Mouse (Mus musculus) spleen, adult 18-20 months (tissue): ENCODE results near the gene Lamtor5.

ENCODE experiments used
- DNase-seq, 2 experiments: peaks; one replicate each; pipeline ENCODE4 v3.0.0; 2022; ENCODE audit warnings: mixed read lengths in 2 of 2

Lamtor5 gene

GRCm38 (mm10) chr3:107278479-107279269 is at the start of gene Lamtor5:
Lamtor5 (plus strand) TSS chr3:107278858.
- peak; percentile 79 to 87 for DNase-seq

DNA sequence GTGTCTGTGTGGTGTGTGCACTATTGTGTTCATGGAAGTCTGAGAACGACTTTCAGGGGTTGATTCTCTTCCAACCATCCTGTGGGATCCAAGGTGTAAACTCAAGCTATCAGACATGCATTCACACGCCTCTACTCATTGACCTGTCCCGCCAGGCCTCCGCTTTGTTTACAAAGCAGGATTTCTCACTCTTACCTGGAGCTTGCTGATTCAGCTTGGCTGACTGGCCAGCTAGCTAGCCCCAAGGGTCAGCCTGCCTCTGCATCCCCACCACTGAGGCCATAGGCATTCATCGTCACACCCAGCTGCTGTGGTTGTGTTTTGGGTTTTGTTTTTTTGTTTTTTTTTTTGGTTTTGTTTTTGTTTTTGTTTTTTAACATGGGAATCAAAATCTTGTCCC is 49.4 kb upstream of the Lamtor5 start:
- no peak for DNase-seq

- DNase-seq: no peak
These were observed 48.8 kb upstream of the Lamtor5 start for GRCm38 (mm10) chr3:107229822-107230221.

DNA sequence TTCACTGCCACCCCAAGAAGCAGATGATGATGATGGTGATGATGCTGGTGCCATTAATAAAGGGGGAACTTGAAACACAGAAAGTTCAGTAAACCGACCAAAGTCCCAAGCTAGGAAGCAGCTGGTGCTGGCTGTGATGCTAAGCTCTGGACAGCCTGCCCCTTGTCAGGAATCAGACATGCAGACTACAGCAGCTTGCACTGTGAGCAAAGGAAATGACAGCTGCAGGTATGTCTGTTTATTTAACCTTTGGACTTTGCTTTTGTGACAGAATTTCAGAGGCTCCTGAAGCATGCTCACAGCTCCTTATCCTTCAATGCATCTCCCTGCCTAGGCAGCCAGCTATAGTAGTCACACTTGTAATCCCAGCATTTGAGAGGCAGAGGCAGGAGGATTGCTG is 48.1 kb upstream of the Lamtor5 start, which contains the start of gene A630076J17Rik:
Gene A630076J17Rik, plus strand, starts transcription at position 88 of the 400 bp plus-strand sequence.
- DNase-seq: no peak

- DNase-seq: no peak
These were observed 47.5 kb upstream of the Lamtor5 start for GRCm38 (mm10) chr3:107231202-107231601.

DNA sequence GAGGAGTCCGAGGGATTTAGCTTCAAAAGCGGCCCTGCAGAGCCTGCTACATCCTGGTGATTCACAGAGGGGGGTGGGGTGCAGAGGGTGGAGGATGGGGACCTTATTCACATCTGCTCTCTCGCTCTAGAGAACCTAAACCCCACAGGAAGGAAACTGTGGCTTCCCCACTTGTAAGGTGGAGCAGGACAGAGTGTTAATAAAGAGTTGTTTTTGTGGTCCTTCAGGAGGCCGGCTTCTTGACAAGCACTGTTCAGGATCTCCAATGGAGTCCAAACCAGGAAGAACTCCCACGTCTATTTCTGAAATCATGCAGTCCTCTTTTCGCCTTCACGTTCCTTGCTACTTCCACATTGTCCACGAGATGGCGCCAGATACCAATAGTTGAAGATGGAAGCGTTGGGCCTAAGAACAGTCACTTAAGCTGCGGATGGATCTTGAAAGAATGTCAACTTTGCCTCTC is 45.3 kb upstream of the Lamtor5 start:
- DNase-seq: peak; percentile 42 to 74

DNA sequence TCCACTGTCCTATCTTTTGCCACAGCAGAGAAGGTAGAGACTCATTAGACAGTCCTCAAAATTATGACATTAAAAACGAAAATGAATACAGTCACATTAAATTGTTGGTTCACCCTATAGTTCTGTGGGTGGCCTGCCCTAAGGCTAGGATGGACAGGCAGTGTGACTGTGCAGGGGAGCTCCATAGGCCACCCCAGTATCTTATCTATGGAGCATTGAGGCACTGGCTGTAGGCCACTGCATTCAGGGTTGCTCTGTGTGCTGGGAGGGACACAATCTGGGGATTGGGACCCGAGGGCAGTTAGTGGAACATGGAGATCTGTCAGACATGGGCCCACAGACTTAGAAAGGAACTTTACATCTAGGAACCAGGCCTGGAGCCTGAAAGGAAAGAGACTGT is 44.7 kb upstream of the Lamtor5 start:
- DNase-seq: no peak

DNA sequence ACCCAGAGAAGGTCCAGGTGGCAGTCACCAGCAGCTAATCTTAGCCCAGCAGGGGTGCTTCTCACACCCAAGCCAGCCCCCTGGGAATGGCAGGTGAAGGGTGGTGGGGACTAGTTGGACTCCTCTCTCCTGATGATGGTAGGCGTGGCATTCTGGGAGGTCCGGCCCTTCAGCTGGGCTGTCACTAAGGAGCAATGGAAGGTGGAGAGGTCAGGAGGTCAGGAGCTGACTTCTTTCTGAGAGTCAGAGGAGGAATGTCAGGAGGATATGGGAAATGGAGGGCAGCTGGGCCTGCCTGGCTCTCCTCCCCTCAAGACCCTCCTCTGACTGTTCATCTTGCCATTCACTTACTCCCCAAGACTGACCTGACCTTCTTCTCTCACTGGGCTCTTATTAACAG is 40.6 kb upstream of the Lamtor5 start:
- no peak for DNase-seq

DNA sequence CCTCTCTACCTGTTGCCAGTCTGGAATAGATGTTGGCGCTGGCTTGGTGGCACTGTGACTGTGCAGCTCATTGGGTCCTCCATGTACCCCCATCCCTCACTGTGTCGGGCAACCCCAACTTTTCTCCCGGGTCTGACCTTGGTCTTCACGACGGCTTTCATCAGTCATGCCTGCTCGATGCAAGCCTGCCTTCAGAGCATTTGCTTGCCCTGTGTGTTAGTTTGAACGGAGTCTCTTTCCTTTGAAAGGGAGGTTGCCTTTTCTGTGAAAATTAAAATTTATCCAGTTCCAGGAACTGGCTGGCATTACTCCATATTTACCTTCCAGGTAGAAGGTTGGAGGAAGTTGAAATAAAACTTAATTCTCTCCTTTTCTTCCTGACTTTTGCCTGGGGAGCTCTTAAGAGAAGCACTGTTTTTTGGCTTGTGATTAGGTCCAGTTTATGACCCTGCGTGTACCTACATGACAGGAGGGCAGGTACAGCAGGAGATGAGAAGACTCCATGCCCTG is 40.1 kb upstream of the Lamtor5 start:
- no peak for DNase-seq

DNA sequence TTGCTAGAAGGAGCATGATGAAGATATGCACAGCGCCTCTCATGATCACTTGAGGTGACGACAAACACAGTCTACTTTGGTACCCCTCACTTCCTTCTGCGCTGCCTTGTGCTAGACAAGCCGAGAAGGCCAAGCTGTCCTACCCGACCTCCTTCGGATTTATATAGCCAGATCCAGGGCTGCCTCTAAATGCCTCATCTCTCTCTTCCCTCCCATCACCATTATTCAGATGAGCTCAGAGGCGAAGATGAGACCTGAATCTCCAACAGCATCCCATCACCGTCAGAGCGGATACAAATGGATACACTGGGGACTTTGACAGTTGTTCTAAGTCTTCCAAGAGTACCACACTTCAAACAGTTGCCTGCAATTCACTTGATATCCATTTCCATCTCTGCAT is 39.1 kb upstream of the Lamtor5 start, which contains the start of gene Prok1:
Gene Prok1, minus strand, starts transcription at position 101 of the 400 bp plus-strand sequence.
- no peak for DNase-seq

GRCm38 (mm10) chr3:107241389-107242094 is 37.1 kb upstream of the Lamtor5 start:
- no peak for DNase-seq

GRCm38 (mm10) chr3:107246876-107247275 is 31.8 kb upstream of the Lamtor5 start:
- no peak for DNase-seq

GRCm38 (mm10) chr3:107249042-107249441 is 29.6 kb upstream of the Lamtor5 start:
- no peak for DNase-seq

GRCm38 (mm10) chr3:107250320-107250719 is 28.3 kb upstream of the Lamtor5 start:
- no peak for DNase-seq

- no peak for DNase-seq
These were observed 26.6 kb upstream of the Lamtor5 start for GRCm38 (mm10) chr3:107252035-107252434.

- no peak for DNase-seq
These were observed 24.7 kb upstream of the Lamtor5 start for GRCm38 (mm10) chr3:107253925-107254324.

- DNase-seq: no peak
These were observed 22.7 kb upstream of the Lamtor5 start for GRCm38 (mm10) chr3:107255992-107256391.

DNA sequence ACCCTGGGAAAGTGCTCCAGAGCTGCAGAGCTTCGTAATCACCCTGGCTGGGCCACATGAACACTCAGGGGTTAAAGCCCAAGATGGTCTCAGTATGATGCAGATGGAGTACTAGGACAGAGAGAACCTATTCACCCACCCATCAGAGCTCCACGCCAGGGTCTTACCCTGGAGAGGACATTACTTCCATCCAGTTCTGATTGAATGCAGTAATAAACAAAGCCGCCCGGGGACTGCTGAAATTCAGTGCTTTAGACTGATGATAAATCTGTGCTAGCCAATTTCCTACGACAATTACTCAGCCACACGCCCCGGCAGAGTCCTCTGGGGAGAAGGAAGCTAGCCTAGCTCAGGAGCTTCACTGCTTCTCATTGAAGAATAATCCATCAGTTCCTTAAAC is 21.9 kb upstream of the Lamtor5 start:
- no peak for DNase-seq

GRCm38 (mm10) chr3:107257924-107258323 is 20.7 kb upstream of the Lamtor5 start:
- DNase-seq: no peak

DNA sequence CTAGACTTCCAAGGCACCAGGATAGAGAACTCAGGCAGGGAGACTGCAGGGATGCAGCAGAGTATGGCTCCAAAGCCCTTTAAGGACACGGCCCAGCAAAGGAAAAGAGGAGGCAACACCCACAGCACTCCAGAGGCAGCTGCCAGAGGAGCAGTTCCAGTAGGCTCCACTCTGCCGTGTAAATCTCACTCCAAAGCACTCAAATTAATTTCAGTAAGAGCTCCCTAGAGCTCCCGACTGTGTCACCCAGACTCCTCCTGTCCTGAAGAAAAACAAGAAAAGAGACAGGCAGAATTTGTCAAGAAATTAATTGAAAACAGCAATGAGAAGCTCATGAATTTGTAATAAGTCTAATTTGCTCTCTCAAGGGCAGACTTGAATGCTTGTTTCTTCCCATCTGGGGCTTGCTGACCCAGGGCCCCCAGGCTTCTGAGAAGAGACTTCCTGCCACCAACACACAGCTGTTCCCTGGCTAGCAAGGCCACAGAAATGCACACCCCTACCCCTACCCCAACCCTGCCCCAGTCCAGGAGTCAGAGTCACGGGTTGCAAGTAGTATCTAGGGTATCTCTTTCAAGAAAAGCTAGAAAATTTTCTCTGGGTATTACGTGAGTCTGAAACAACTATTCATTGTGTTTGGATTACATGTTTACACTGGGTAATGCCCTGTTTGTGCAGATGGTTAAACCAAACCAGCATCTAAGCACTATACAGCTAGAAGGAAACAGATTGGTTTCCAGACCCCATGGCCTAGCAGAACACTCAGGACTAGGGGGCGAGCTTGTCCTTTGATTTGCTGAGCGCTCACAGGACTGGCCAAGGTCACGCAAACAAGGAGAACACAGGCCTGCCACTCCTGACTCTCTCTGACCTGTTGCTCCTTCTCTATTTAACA is 17.5 kb upstream of the Lamtor5 start:
- no peak for DNase-seq

DNA sequence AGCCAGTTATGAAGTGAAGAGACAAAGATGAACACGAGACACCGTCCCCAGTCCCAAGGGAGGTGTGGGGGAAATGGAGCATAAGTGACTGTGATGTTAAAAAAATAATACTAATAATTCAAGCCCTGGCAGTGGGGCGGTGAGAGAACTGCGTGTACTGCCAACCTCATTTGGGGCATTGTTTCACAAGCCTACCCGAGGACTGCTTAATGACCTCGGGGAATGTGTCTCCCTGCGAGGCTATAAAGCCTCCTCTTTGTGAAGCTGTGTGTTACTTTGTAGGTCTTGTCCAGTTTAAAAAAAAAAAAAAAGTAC is 16.9 kb upstream of the Lamtor5 start:
- DNase-seq: peak in 1 of 2 experiments; percentile 10

DNA sequence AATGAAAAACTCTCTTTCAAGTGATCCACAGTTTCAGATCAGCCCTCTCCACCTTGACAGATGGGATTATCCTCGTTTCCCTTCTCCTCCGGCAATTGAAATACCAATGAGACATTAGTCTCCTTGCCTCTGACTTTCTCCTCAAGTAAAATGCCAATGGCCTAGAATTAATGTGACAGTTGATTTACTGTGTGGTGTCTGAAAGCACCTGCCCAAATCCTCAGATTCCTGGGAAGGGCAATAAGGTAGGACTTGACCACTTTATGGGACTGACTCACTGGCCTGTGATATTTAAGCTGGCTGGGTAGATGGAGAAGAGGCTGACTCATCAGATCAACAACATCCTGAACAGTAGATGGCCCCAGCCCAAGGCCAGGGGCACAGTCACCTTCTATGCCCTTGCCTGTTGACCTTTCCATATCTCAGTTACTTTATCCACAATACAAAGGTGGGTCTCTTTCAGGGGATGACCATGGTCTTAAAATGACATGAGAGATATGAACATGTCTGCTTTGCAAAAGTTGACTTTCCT is 11.8 kb upstream of the Lamtor5 start:
- DNase-seq: no peak

- no peak for DNase-seq
These were observed 6.2 kb upstream of the Lamtor5 start for GRCm38 (mm10) chr3:107272433-107272832.
